Mouse (Mus musculus): Measurements from ENCODE around the gene Tfeb. TPM values are rescaled to one million over a fixed set of nuclear protein-coding genes. Genes with fewer than 3 reads are reported as not detected.

Tfeb gene
- total and polyA plus RNA-seq, 3 experiments: 29.1 to 49.3 (median 39.9) TPM

GRCm38 (mm10) chr17:47706196-47706595 is 30.6 kb upstream of the Tfeb start:
- in situ Hi-C loops (cut with MboI; ENCODE audit: low pct_ligation_motif_present, low pct_unique_long_range_greater_than_20kb, low sequenced_read_pairs) (no loop called here), dilution Hi-C loops (cut with MboI; ENCODE audit: extremely low pct_ligation_motif_present, extremely low pct_unique_long_range_greater_than_20kb, low sequenced_read_pairs) (no loop called here)
- DNase-seq (ENCODE audit: extremely low read depth): no peak
- Histone ChIP-seq H3K4me1 (ENCODE audit: control insufficient read depth in 1 of 2, insufficient read depth in 2 of 2) (peaks cover 6 to 7% of the 10 kb centered on the region in 2 experiments; a peak in 3 of 4 replicates), H3K9ac (ENCODE audit: insufficient read depth, low read depth) (no peak overlapping the region), H3K27ac (ENCODE audit: insufficient read depth, low read depth) (no peak overlapping the region), H3K36me3 (replicated peaks in 1 of 2; ENCODE audit: control insufficient read depth in 1 of 2, insufficient read depth in 1 of 2, low read length in 1 of 2) (peaks cover 2 to 11% of the 10 kb centered on the region in 2 experiments), H3K27me3 (replicated peaks) (peaks cover 26% of the 10 kb centered on the region), H3K4me3 (replicated peaks in 1 of 3; ENCODE audit: low read depth in 2 of 3, low read length in 2 of 3, poor library complexity in 1 of 3) (no peak overlapping the region), H3K79me2 (replicated peaks; ENCODE audit: control insufficient read depth, extremely low read depth, insufficient read depth, poor library complexity, severe bottlenecking) (no peaks in the 10 kb centered on the region), H3K4me2 (ENCODE audit: insufficient read depth, low read depth, poor library complexity, severe bottlenecking) (no peak overlapping the region), H3K9me3 (replicated peaks; ENCODE audit: low read length) (no peaks in the 10 kb centered on the region)
- TF ChIP-seq UBTF (IDR thresholded peaks at IDR 0.05; ENCODE audit: low read depth, low read length) (no peak), NELFE (IDR thresholded peaks at IDR 0.05; ENCODE audit: low read depth, low read length) (no peak), PAX5 (IDR thresholded peaks at IDR 0.05; ENCODE audit: low read length) (no peak), JUN (IDR thresholded peaks at IDR 0.05; ENCODE audit: insufficient read depth, low read depth, low read length) (no peak), CHD1 (IDR thresholded peaks at IDR 0.05; ENCODE audit: low read depth, low read length) (no peak), USF2 (conservative IDR thresholded peaks at IDR 0.05; ENCODE audit: low read depth, low read length) (no peak)

- Histone ChIP-seq H3K4me2 (ENCODE audit: insufficient read depth, low read depth, poor library complexity, severe bottlenecking) (no peak overlapping the region), H3K79me2 (replicated peaks; ENCODE audit: control insufficient read depth, extremely low read depth, insufficient read depth, poor library complexity, severe bottlenecking) (no peaks in the 10 kb centered on the region), H3K4me3 (replicated peaks in 1 of 3; ENCODE audit: low read depth in 2 of 3, low read length in 2 of 3, poor library complexity in 1 of 3) (no peak overlapping the region), H3K9me3 (replicated peaks; ENCODE audit: low read length) (no peaks in the 10 kb centered on the region), H3K27me3 (replicated peaks) (peaks cover 32% of the 10 kb centered on the region), H3K36me3 (replicated peaks in 1 of 2; ENCODE audit: control insufficient read depth in 1 of 2, insufficient read depth in 1 of 2, low read length in 1 of 2) (peaks cover 0 to 3% of the 10 kb centered on the region in 2 experiments), H3K4me1 (ENCODE audit: control insufficient read depth in 1 of 2, insufficient read depth in 2 of 2) (peaks cover 6 to 7% of the 10 kb centered on the region in 2 experiments; a peak in 3 of 4 replicates), H3K9ac (ENCODE audit: insufficient read depth, low read depth) (no peak overlapping the region), H3K27ac (ENCODE audit: insufficient read depth, low read depth) (no peak overlapping the region)
- dilution Hi-C loops (cut with MboI; ENCODE audit: extremely low pct_ligation_motif_present, extremely low pct_unique_long_range_greater_than_20kb, low sequenced_read_pairs): no loop called here
- in situ Hi-C loops (cut with MboI; ENCODE audit: low pct_ligation_motif_present, low pct_unique_long_range_greater_than_20kb, low sequenced_read_pairs): no loop called here
- DNase-seq (ENCODE audit: extremely low read depth): no peak
- TF ChIP-seq RCOR1 (conservative IDR thresholded peaks at IDR 0.05; ENCODE audit: low read depth, low read length) (no peak), CHD1 (IDR thresholded peaks at IDR 0.05; ENCODE audit: low read depth, low read length) (no peak), ZKSCAN1 (IDR thresholded peaks at IDR 0.05; ENCODE audit: borderline replicate concordance, low read depth, low read length) (no peak), JUND (conservative IDR thresholded peaks at IDR 0.05; ENCODE audit: low read depth, low read length) (no peak), USF2 (conservative IDR thresholded peaks at IDR 0.05; ENCODE audit: low read depth, low read length) (no peak), EP300 (IDR thresholded peaks at IDR 0.05; ENCODE audit: low read length) (no peak), USF1 (IDR thresholded peaks at IDR 0.05; ENCODE audit: low read depth, low read length) (no peak), MAZ (IDR thresholded peaks at IDR 0.05; ENCODE audit: low read depth, low read length) (no peak), NELFE (IDR thresholded peaks at IDR 0.05; ENCODE audit: low read depth, low read length) (no peak), GABPA (IDR thresholded peaks at IDR 0.05; ENCODE audit: insufficient replicate concordance, low read depth, low read length) (no peak), HCFC1 (IDR thresholded peaks at IDR 0.05; ENCODE audit: low read depth, low read length) (no peak), UBTF (IDR thresholded peaks at IDR 0.05; ENCODE audit: low read depth, low read length) (no peak), ELF1 (IDR thresholded peaks at IDR 0.05; ENCODE audit: low read depth, low read length) (no peak), ZC3H11A (IDR thresholded peaks at IDR 0.05; ENCODE audit: low read depth, low read length) (no peak), MEF2A (IDR thresholded peaks at IDR 0.05; ENCODE audit: borderline replicate concordance, low read depth, low read length) (no peak), ETS1 (conservative IDR thresholded peaks at IDR 0.05; ENCODE audit: low read depth, low read length) (no peak), MAX (IDR thresholded peaks at IDR 0.05; ENCODE audit: low read length) (no peak), SMC3 (IDR thresholded peaks at IDR 0.05; ENCODE audit: low read depth, low read length) (no peak), TBP (conservative IDR thresholded peaks at IDR 0.05; ENCODE audit: low read depth, low read length) (no peak), ZNF384 (IDR thresholded peaks at IDR 0.05; ENCODE audit: low read depth, low read length) (no peak)
Observed at GRCm38 (mm10) chr17:47707961-47708360, 28.9 kb upstream of the Tfeb start.

All from CH12.LX (cell line).